Mouse (Mus musculus) stomach, embryonic 14.5 days (tissue): Measurements from ENCODE around the gene Nid1. TPM values are rescaled to one million over a fixed set of nuclear protein-coding genes. Genes with fewer than 3 reads are reported as not detected.

Experiments
- ATAC-seq: fragments of 200-750 bp; cut with Nextera tagmentation; 2 replicates; pipeline ENCODE4 v1.8.0; 2017; ENCODE audit warnings: low read depth, moderate TSS enrichment; ENCODE audit not compliant: insufficient number of reproducible peaks, insufficient read depth, low FRiP score
- H3K27ac ChIP-seq: fragments of 300-500 bp; sonication (generic); 2 replicates; pipeline ENCODE4 v1.5.1; 2014; ENCODE audit warnings: mild to moderate bottlenecking, low read length, moderate library complexity, mixed read lengths
- H3K27me3 ChIP-seq: fragments of 300-500 bp; sonication (generic); 2 replicates; pipeline ENCODE4 v1.6.1; 2014; ENCODE audit warnings: low read length, control low read depth, mixed read lengths; ENCODE audit not compliant: control insufficient read depth, insufficient read depth
- H3K36me3 ChIP-seq: fragments of 300-500 bp; sonication (generic); 2 replicates; pipeline ENCODE4 v1.6.1; 2014; ENCODE audit warnings: mild to moderate bottlenecking, control low read depth, low read length, moderate library complexity, mixed read lengths; ENCODE audit not compliant: control insufficient read depth, insufficient read depth
- H3K4me1 ChIP-seq: fragments of 300-500 bp; sonication (generic); 2 replicates; pipeline ENCODE4 v1.6.1; 2014; ENCODE audit warnings: low read length, control low read depth, mixed read lengths; ENCODE audit not compliant: control insufficient read depth, insufficient read depth
- H3K4me2 ChIP-seq: fragments of 300-500 bp; sonication (generic); replicated peaks from 2 replicates; pipeline ENCODE4 v1.6.1; 2014; ENCODE audit warnings: low read depth, low read length, control low read depth
- H3K4me3 ChIP-seq: fragments of 300-500 bp; sonication (generic); 2 replicates; pipeline ENCODE4 v1.5.1; 2014; ENCODE audit warnings: low read depth, low read length, control low read depth
- H3K9ac ChIP-seq: fragments of 300-500 bp; sonication (generic); replicated peaks from 2 replicates; pipeline ENCODE4 v1.6.1; 2014; ENCODE audit warnings: low read depth, mild to moderate bottlenecking, control low read depth, low read length, moderate library complexity, mixed read lengths
- H3K9me3 ChIP-seq: fragments of 300-500 bp; sonication (generic); 2 replicates; pipeline ENCODE4 v1.6.1; 2016; ENCODE audit warnings: low read depth, low read length, control low read depth; ENCODE audit not compliant: control insufficient read depth
- WGBS: fragments of 180-500 bp; shearing (Covaris S2); extraction: QIAGEN DNeasy Blood & Tissue Kit; methylation state at CpG from one replicate; pipeline ENCODE4 v1.1.7; 2014; 5-methylcytosine and 5-hydroxymethylcytosine counted together
- polyA plus RNA-seq: library from polyadenylated mRNA; unstranded; fragments of >200 nt; fragmentation: Nextera tagmentation; extraction: Ambion mirVana; gene quantifications from 2 replicates; pipeline ENCODE4 v1.2.1, GENCODE M21; 2014

Nid1 gene
- polyA plus RNA-seq, 1 experiment from 2014 or later = 87.6 TPM

GRCm38 (mm10) chr13:13476568-13476967 lies 39.2 kb downstream of the Nid1 start:
- H3K4me1 ChIP-seq = 0 out of 2 replicates have a peak, but pooled peaks cover 6% of the 10 kb centered on the region
- no peaks in the 10 kb centered on the region for H3K9me3 ChIP-seq
- no peak overlapping the region for H3K27ac ChIP-seq
- no peaks in the 10 kb centered on the region; the same call in 1 of the 2 replicates for H3K36me3 ChIP-seq
- H3K4me2 ChIP-seq = no peak overlapping the region
- ATAC-seq = no peak
- H3K4me3 ChIP-seq = no peak overlapping the region
- H3K27me3 ChIP-seq = no peaks in the 10 kb centered on the region
- 93% methylated on average over 2 of the region's 2 CpGs for WGBS
- no peak overlapping the region for H3K9ac ChIP-seq

DNA sequence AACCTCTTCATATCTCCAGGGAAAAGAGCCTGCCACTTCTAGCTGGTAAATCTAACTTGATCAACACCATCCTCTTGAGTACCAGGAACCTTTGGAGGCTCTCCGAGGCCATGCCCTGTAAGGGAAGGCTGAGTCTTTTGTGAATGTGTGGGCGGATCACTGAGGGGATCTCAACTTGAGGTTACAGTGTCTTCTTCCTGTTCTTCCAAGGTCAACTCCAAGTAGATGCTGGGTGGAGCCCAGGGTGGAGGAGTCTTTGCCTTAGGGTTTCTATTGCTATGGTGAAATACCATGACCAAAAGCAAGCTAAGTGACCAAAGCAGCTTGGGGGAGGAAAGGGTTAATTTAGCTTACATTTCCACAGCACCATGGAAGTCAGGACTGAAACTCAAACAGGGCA lies 39.7 kb downstream of the Nid1 start:
- ATAC-seq = no peak

DNA sequence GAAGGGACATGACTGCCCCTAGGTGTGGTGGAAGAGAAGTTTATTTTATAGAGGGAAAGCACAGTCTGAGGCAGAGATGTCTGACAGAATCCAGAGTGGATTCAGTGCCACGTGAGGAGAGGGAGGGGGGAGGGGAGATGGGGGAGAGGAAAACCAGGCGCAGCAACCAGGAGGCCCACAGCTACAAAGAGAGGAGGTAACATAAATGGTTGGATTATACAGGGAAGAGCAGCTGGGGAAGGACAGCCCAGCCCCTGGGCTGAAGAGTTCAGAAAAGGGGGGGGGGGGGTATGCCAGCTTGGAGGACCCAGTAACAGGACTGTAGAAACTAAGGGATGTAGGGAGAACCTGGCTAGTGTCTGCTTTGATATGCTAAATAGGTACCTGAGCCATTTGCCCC lies 42.6 kb downstream of the Nid1 start:
- Histone ChIP-seq H3K27me3 (no peaks in the 10 kb centered on the region), H3K9ac (no peak overlapping the region), H3K36me3 (peaks cover 7% of the 10 kb centered on the region), H3K9me3 (no peaks in the 10 kb centered on the region), H3K4me3 (no peak overlapping the region), H3K4me2 (no peak overlapping the region), H3K27ac (no peak overlapping the region), H3K4me1 (0 out of 2 replicates have a peak, but pooled peaks cover 6% of the 10 kb centered on the region)
- WGBS = 20% methylated on average over 2 of the region's 2 CpGs
- peak; percentile 67; the same call in 1 of the 2 replicates for ATAC-seq

More for the DNA sequence above, 39.7 kb downstream of the Nid1 start:
- Histone ChIP-seq H3K9me3 (no peaks in the 10 kb centered on the region), H3K4me2 (no peak overlapping the region), H3K36me3 (no peaks in the 10 kb centered on the region; the same call in 1 of the 2 replicates), H3K27ac (no peak overlapping the region), H3K4me3 (no peak overlapping the region), H3K27me3 (no peaks in the 10 kb centered on the region), H3K9ac (no peak overlapping the region), H3K4me1 (0 out of 2 replicates have a peak, but pooled peaks cover 6% of the 10 kb centered on the region)
- WGBS = 89% methylated on average over 2 of the region's 2 CpGs

DNA sequence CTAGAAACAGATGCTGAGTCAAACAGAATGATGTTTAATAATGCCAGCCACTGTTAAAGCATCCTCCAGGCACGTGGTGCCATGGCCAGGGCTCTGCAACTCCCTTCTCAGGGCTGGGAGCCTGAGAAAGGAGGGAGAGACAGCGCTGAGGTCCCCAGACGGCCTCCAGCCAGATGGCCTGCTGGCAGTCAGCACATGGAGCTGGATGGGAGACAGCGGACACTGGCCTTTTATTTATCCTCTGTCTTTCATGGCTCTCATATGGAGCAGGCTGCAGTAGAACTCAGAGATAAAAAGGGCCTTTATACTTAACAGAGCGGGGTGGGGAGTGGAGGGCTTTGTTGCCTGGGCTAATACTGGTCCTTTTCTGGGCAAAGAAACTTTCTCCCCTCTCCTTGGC lies 43.7 kb downstream of the Nid1 start:
- no peak overlapping the region for H3K4me3 ChIP-seq
- H3K36me3 ChIP-seq = peaks cover 7% of the 10 kb centered on the region; the same call in 1 of the 2 replicates
- 0 out of 2 replicates have a peak, but pooled peaks cover 6% of the 10 kb centered on the region for H3K4me1 ChIP-seq
- no peaks in the 10 kb centered on the region for H3K27me3 ChIP-seq
- peak; percentile 70 for ATAC-seq
- no peak overlapping the region for H3K9ac ChIP-seq
- WGBS = 50% methylated on average over 5 of the region's 5 CpGs
- H3K4me2 ChIP-seq = no peak overlapping the region
- H3K9me3 ChIP-seq = no peaks in the 10 kb centered on the region
- H3K27ac ChIP-seq = peak overlapping the region; percentile 39; the same call in 1 of the 2 replicates

- Histone ChIP-seq H3K36me3 (peaks cover 7% of the 10 kb centered on the region; the same call in 1 of the 2 replicates), H3K9me3 (no peaks in the 10 kb centered on the region), H3K9ac (no peak overlapping the region), H3K27ac (peak overlapping the region; percentile 18; the same call in 1 of the 2 replicates), H3K27me3 (no peaks in the 10 kb centered on the region), H3K4me3 (no peak overlapping the region), H3K4me1 (0 out of 2 replicates have a peak, but pooled peaks cover 6% of the 10 kb centered on the region), H3K4me2 (no peak overlapping the region)
- WGBS = 80% methylated on average over 16 of the region's 16 CpGs
- peak; percentile 28; the same call in 1 of the 2 replicates for ATAC-seq
Measured at GRCm38 (mm10) chr13:13481875-13482674, 44.7 kb downstream of the Nid1 start.

- Histone ChIP-seq H3K9ac (no peak overlapping the region), H3K4me2 (no peak overlapping the region), H3K4me1 (0 out of 2 replicates have a peak, but pooled peaks cover 6% of the 10 kb centered on the region), H3K27ac (no peak overlapping the region), H3K36me3 (peaks cover 13% of the 10 kb centered on the region), H3K4me3 (no peak overlapping the region), H3K27me3 (no peaks in the 10 kb centered on the region), H3K9me3 (no peaks in the 10 kb centered on the region)
- WGBS = 48% methylated on average over 7 of the region's 7 CpGs
- ATAC-seq = no peak
Measured at GRCm38 (mm10) chr13:13484351-13484751, 47.0 kb downstream of the Nid1 start.

- Histone ChIP-seq H3K4me1 (0 out of 2 replicates have a peak, but pooled peaks cover 4% of the 10 kb centered on the region), H3K27ac (no peak overlapping the region), H3K9me3 (no peaks in the 10 kb centered on the region), H3K36me3 (peaks cover 14% of the 10 kb centered on the region), H3K9ac (no peak overlapping the region), H3K27me3 (no peaks in the 10 kb centered on the region), H3K4me3 (no peak overlapping the region), H3K4me2 (no peak overlapping the region)
- ATAC-seq = no peak
- 87% methylated on average over 2 of the region's 2 CpGs for WGBS
Measured at GRCm38 (mm10) chr13:13484883-13485282, 47.5 kb downstream of the Nid1 start.

DNA sequence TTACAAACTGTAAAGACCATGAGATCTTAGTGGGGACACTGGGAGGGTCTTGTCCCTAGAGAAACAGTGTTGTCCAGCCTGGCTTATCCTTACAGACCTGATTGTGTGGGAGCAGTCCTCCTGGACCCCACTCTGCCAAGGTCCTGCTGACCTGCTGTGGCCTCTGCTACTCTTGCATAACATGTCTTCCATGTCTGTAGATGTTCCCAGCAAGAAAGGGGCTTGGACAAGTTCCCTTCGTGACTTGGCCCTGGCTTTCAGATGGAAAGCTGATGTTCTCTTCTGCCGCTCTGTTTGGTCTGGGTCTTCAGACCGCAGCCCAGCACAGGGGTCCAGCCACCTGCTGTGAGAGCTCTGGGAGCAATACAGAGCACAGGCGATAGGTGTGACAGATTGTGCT lies 48.3 kb downstream of the Nid1 start:
- Histone ChIP-seq H3K9ac (no peak overlapping the region), H3K4me3 (no peak overlapping the region), H3K36me3 (peaks cover 16% of the 10 kb centered on the region), H3K27me3 (no peaks in the 10 kb centered on the region), H3K27ac (no peak overlapping the region), H3K4me1 (0 out of 2 replicates have a peak, but pooled peaks cover 4% of the 10 kb centered on the region), H3K4me2 (no peak overlapping the region), H3K9me3 (no peaks in the 10 kb centered on the region)
- ATAC-seq = no peak
- 73% methylated on average over 4 of the region's 4 CpGs for WGBS
